Mouse (Mus musculus): Measurements from ENCODE around the gene Hhip.

Gene Hhip

GRCm38 (mm10) chr8:80057198-80058174 is at the start of gene Hhip:
Hhip (minus strand) TSS chr8:80058006.
- peak; percentile 61 to 68 for DNase-seq (ENCODE audit: low spot score in 2 of 2)

GRCm38 (mm10) chr8:80087021-80087420 is 29.2 kb upstream of the Hhip start:
- no peak for DNase-seq (ENCODE audit: low spot score in 2 of 2)

- DNase-seq (ENCODE audit: low spot score in 2 of 2): peak in 1 of 2 experiments; percentile 23
These were observed 387 bp upstream of the Hhip start for GRCm38 (mm10) chr8:80058193-80058592.

- DNase-seq (ENCODE audit: low spot score in 2 of 2): no peak
These were observed 1.3 kb downstream of the Hhip start for GRCm38 (mm10) chr8:80056331-80057070.

- no peak for DNase-seq (ENCODE audit: low spot score in 2 of 2)
These were observed 2.0 kb downstream of the Hhip start for GRCm38 (mm10) chr8:80055777-80056176.

GRCm38 (mm10) chr8:80055094-80055493 is 2.7 kb downstream of the Hhip start:
- no peak for DNase-seq (ENCODE audit: low spot score in 2 of 2)

- DNase-seq (ENCODE audit: low spot score in 2 of 2): no peak
These were observed 3.6 kb downstream of the Hhip start for GRCm38 (mm10) chr8:80054216-80054615.

GRCm38 (mm10) chr8:80052838-80053237 is 5.0 kb downstream of the Hhip start:
- no peak for DNase-seq (ENCODE audit: low spot score in 2 of 2)

- DNase-seq (ENCODE audit: low spot score in 2 of 2): no peak
These were observed 6.3 kb downstream of the Hhip start for GRCm38 (mm10) chr8:80051494-80051893.

- DNase-seq (ENCODE audit: low spot score in 2 of 2): no peak
These were observed 8.4 kb downstream of the Hhip start for GRCm38 (mm10) chr8:80049256-80050005.

GRCm38 (mm10) chr8:80048256-80048655 is 9.6 kb downstream of the Hhip start:
- DNase-seq (ENCODE audit: low spot score in 2 of 2): no peak

- DNase-seq (ENCODE audit: low spot score in 2 of 2): no peak
These were observed 20.1 kb downstream of the Hhip start for GRCm38 (mm10) chr8:80037644-80038253.

- no peak for DNase-seq (ENCODE audit: low spot score in 2 of 2)
These were observed 25.2 kb downstream of the Hhip start for GRCm38 (mm10) chr8:80032604-80033003.

- DNase-seq (ENCODE audit: low spot score in 2 of 2): no peak
These were observed 26.2 kb downstream of the Hhip start for GRCm38 (mm10) chr8:80031330-80032293.

GRCm38 (mm10) chr8:80029631-80030030 is 28.2 kb downstream of the Hhip start:
- no peak for DNase-seq (ENCODE audit: low spot score in 2 of 2)

GRCm38 (mm10) chr8:80020469-80020868 is 37.3 kb downstream of the Hhip start:
- DNase-seq (ENCODE audit: low spot score in 2 of 2): no peak

- DNase-seq (ENCODE audit: low spot score in 2 of 2): no peak
These were observed 42.0 kb downstream of the Hhip start for GRCm38 (mm10) chr8:80015818-80016217.

- no peak for DNase-seq (ENCODE audit: low spot score in 2 of 2)
These were observed 53.4 kb downstream of the Hhip start for GRCm38 (mm10) chr8:80004421-80004820.

GRCm38 (mm10) chr8:80002313-80002712 is 55.5 kb downstream of the Hhip start:
- DNase-seq (ENCODE audit: low spot score in 2 of 2): no peak

GRCm38 (mm10) chr8:79995075-79995474 is 62.7 kb downstream of the Hhip start:
- DNase-seq (ENCODE audit: low spot score in 2 of 2): no peak

Data from right cerebral cortex, postnatal 10 days (tissue).